Mouse (Mus musculus) liver, embryonic 15.5 days (tissue): ENCODE measurements around the gene Slc45a2. TPM values are rescaled to one million over a fixed set of nuclear protein-coding genes. Genes with fewer than 3 reads are reported as not detected.
"Not testable (repeated sequence)": the region's sequence is repeated elsewhere in the genome, so short reads cannot be mapped to it uniquely, and the experiment has no call there.

ENCODE experiments used
- ATAC-seq: fragments of 200-750 bp; cut with Nextera tagmentation; 2 replicates; pipeline ENCODE4 v1.8.0; 2017; ENCODE audit warnings: moderate number of reproducible peaks, mild to moderate bottlenecking, moderate library complexity; ENCODE audit not compliant: insufficient read depth
- H3K27ac ChIP-seq: fragments of 300-500 bp; sonication (generic); replicated peaks from 2 replicates; pipeline ENCODE4 v1.5.1; 2015; ENCODE audit warnings: mild to moderate bottlenecking, inconsistent platforms
- H3K27me3 ChIP-seq: fragments of 300-500 bp; sonication (generic); 2 replicates; pipeline ENCODE4 v1.6.1; 2015; ENCODE audit warnings: mild to moderate bottlenecking, inconsistent platforms
- H3K36me3 ChIP-seq: fragments of 300-500 bp; sonication (generic); replicated peaks from 2 replicates; pipeline ENCODE4 v1.6.1; 2015; ENCODE audit warnings: moderate library complexity, mild to moderate bottlenecking, inconsistent platforms
- H3K4me1 ChIP-seq: fragments of 300-500 bp; sonication (generic); replicated peaks from 2 replicates; pipeline ENCODE4 v1.6.1; 2015; ENCODE audit warnings: inconsistent platforms
- H3K4me2 ChIP-seq: fragments of 300-500 bp; sonication (generic); 2 replicates; pipeline ENCODE4 v1.6.1; 2015; ENCODE audit warnings: moderate library complexity, mild to moderate bottlenecking, inconsistent platforms
- H3K4me3 ChIP-seq: fragments of 300-500 bp; sonication (generic); replicated peaks from 2 replicates; pipeline ENCODE4 v1.5.1; 2015; ENCODE audit warnings: mild to moderate bottlenecking, inconsistent platforms
- H3K9ac ChIP-seq: fragments of 300-500 bp; sonication (generic); 2 replicates; pipeline ENCODE4 v1.6.1; 2015; ENCODE audit warnings: moderate library complexity, mild to moderate bottlenecking, inconsistent platforms
- H3K9me3 ChIP-seq: fragments of 300-500 bp; sonication (generic); replicated peaks from 2 replicates; pipeline ENCODE4 v1.6.1; 2016; ENCODE audit warnings: inconsistent platforms
- WGBS: fragments of 180-500 bp; shearing (Covaris S2); methylation state at CpG from one replicate; pipeline ENCODE4 v1.1.7; 2015; ENCODE audit warnings: mixed read lengths; ENCODE audit not compliant: insufficient replicate concordance; 5-methylcytosine and 5-hydroxymethylcytosine counted together
- polyA plus RNA-seq: library from polyadenylated mRNA; unstranded; fragments of >200 nt; fragmentation: Nextera tagmentation; extraction: Ambion mirVana; gene quantifications from 2 replicates; pipeline ENCODE4 v1.2.1, GENCODE M21; 2015

Slc45a2 gene
- polyA plus RNA-seq, 1 experiment from 2014 or later, result 0.02 TPM

DNA sequence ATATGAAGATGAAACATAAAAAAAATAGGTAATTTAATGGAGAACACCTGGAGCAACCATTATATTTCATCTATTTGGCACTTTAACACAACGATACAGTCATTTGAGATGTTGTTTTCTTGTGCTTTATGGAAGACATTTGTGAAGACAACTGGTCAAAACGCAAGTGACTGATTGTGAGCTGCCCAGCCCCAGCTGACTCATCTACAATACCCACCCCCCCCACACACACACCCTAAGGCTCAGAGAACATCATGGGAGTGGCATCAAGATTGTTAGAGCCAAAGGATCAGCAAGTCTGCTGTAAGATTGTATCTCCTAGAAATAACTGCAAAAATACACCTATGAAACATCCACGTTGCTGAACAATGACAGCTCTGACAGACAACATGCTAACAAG lies 31.1 kb upstream of the Slc45a2 start:
- ATAC-seq, result no peak
- H3K9me3 ChIP-seq, result no peaks in the 10 kb centered on the region
- no peak overlapping the region for H3K27ac ChIP-seq
- H3K4me1 ChIP-seq, result no peaks in the 10 kb centered on the region
- no peak overlapping the region for H3K4me2 ChIP-seq
- 57% methylated on average over 3 of the region's 3 CpGs for WGBS
- H3K36me3 ChIP-seq, result no peaks in the 10 kb centered on the region
- H3K4me3 ChIP-seq, result no peak overlapping the region
- no peaks in the 10 kb centered on the region for H3K27me3 ChIP-seq
- H3K9ac ChIP-seq, result no peak overlapping the region

DNA sequence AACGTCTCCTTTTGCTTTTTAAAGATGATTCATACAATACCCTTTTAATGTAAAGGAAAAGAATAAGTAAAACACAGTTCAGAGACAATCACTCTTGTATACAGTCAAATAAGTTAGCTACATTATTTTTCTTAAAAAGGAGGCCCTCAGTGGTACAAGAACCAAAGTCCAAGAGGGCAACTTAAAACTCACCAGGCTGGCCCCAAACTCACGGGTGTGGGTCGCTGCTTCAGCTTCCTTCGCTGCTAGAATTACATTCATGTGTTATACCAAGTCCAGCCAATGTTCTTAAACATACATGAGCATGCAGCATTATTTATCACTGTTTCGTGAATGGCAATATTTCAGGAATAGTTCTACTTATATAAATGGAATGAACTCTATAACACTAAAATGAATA lies 29.7 kb upstream of the Slc45a2 start:
- Histone ChIP-seq H3K36me3 (no peaks in the 10 kb centered on the region), H3K4me3 (no peak overlapping the region), H3K27me3 (no peaks in the 10 kb centered on the region), H3K27ac (no peak overlapping the region), H3K4me2 (no peak overlapping the region), H3K9ac (no peak overlapping the region), H3K4me1 (no peaks in the 10 kb centered on the region), H3K9me3 (no peaks in the 10 kb centered on the region)
- no peak for ATAC-seq
- 49% methylated on average over 5 of the region's 5 CpGs for WGBS

DNA sequence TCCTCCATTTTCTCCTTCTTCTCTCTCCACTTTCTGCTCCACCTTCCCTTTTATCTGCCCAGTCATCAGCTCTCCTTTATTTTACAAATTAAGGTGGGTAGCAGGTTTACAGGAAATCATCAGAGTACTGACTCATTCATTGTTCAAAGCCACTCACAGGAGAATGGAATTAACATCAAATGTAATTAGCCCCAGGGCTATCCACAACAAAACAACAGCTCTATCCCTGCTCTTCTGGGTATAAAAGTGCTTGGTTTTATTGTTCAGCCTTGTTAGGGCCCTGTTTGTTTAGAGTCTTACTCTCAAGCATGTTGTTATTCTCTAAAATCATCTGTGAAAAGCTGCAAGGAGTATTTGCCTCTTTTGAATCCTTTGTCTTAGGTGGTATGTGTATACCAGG lies 23.4 kb upstream of the Slc45a2 start:
- H3K9me3 ChIP-seq, result no peaks in the 10 kb centered on the region
- no peaks in the 10 kb centered on the region for H3K36me3 ChIP-seq
- H3K4me2 ChIP-seq, result no peak overlapping the region
- no peak for ATAC-seq
- no peak overlapping the region for H3K4me3 ChIP-seq
- no peak overlapping the region for H3K27ac ChIP-seq
- no peaks in the 10 kb centered on the region for H3K27me3 ChIP-seq
- peaks cover 14% of the 10 kb centered on the region; the same call in 1 of the 2 replicates for H3K4me1 ChIP-seq
- H3K9ac ChIP-seq, result no peak overlapping the region

DNA sequence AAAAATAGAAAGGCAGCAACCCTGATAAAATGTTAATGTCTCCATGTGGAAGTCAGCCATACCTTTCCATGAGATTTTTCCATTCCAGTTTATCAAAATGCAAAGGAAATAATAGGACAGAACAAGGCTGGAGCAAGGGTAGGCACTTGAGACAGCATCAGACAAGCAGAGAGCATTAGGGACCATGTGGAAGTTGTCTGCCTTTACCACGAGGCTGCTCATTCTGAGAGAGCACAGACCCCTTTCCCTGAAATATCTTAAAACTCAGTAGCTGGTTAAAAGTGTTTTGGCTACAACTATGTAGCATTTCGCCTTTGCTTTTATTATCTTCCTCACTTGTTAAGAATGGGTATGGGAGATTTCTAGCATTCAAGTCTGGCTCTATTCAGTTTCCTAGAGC lies 19.8 kb upstream of the Slc45a2 start:
- H3K4me1 ChIP-seq, result peaks cover 18% of the 10 kb centered on the region; the same call in 1 of the 2 replicates
- WGBS, result 32% methylated on average over 2 of the region's 2 CpGs
- no peak for ATAC-seq
- H3K27ac ChIP-seq, result peak overlapping the region; percentile 60; the same call in 1 of the 2 replicates
- H3K36me3 ChIP-seq, result no peaks in the 10 kb centered on the region
- H3K4me2 ChIP-seq, result peak overlapping the region; percentile 84
- H3K9me3 ChIP-seq, result no peaks in the 10 kb centered on the region
- H3K9ac ChIP-seq, result no peak overlapping the region
- H3K27me3 ChIP-seq, result no peaks in the 10 kb centered on the region
- H3K4me3 ChIP-seq, result 0 out of 2 replicates have a peak overlapping the region, but pooled peaks have one; percentile 69

DNA sequence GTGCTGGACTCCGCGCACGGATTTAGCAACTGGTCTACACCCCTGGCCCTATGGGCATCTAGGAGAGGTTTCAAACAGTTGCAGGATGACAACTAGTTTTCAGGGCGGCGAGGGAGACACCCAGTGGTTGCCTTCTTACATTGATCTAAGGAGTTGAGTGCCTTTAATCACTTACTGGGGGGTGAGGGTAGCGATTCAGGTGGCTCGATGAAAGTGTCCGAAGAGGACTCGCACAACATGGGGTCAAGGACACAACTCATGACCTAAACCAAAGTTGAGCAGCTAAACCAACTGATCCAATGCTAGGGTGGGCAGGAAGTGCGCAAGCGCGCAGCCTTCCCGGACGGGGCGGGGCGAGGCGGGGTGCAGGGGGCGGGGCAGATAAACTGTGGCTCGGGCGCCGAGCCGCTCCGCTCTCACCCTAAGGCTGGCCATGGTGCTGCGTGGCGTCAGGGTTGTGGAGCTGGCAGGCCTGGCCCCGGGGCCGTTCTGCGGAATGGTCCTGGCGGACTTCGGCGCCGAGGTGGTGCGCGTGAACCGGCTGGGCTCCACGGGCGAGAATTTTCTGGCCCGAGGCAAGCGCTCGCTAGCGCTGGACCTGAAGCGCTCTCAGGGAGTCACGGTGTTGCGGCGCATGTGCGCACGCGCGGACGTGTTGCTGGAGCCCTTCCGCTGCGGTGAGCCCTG lies 19.0 kb upstream of the Slc45a2 start, which contains the start of gene Amacr:
Amacr (plus strand) TSS at position 380 of the 687 bp plus-strand sequence.
- Histone ChIP-seq H3K9ac (peak within 1 kb of the TSS; percentile 66), H3K4me3 (peak within 1 kb of the TSS; percentile 69), H3K9me3 (no peaks in the 10 kb centered on the region), H3K4me1 (peaks cover 23% of the 10 kb centered on the region; the same call in 1 of the 2 replicates), H3K36me3 (no peaks in the 10 kb centered on the region), H3K27me3 (no peaks in the 10 kb centered on the region), H3K4me2 (peak within 1 kb of the TSS; percentile 84), H3K27ac (peak within 1 kb of the TSS; percentile 79)
- peak; percentile 96 for ATAC-seq
- under 1% methylated on average over 52 of the region's 52 CpGs for WGBS

DNA sequence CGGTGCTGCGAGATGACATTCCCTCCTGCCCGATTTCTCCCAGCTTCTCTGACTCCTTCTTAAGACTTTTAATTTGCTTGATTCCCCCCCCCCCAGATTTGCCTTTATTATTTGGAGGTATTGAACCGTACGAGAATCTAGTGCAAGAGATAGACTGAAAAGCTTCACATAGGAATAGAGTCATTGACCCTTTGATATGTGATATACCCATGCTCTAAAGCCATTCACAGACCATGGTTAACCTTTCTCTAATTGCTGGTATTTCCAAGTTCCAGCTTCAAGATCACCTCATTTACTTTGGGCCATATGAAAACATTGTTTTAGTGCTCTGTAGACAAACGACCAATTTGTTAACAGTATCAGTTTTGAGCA lies 18.5 kb upstream of the Slc45a2 start:
- Histone ChIP-seq H3K27ac (peak overlapping the region; percentile 79), H3K4me2 (peak overlapping the region; percentile 84), H3K36me3 (no peaks in the 10 kb centered on the region), H3K9me3 (no peaks in the 10 kb centered on the region), H3K27me3 (no peaks in the 10 kb centered on the region), H3K9ac (peak overlapping the region; percentile 66), H3K4me1 (peaks cover 26% of the 10 kb centered on the region; the same call in 1 of the 2 replicates), H3K4me3 (peak overlapping the region; percentile 69)
- ATAC-seq, result no peak
- 6% methylated on average over 6 of the region's 6 CpGs for WGBS

DNA sequence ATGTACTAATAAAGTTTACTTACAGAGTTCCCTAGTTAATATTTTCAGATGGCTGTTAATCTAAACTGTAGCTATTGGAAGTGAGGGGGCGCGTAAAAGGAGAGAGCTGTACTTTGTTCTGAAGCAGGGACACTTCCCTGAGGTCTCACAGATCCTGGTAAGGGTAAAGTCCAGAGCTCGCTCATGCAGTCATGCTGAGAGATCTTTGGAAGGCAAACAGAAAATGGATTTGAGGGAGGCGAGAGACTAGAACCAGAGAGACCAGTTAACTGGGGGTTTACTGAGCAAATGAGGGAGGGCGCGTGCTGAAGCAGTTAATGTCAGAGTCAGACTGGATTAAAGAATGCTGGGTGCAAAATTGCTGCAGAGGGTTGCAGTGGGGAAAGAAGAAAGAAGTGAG lies 14.8 kb upstream of the Slc45a2 start:
- peaks cover 27% of the 10 kb centered on the region; the same call in 1 of the 2 replicates for H3K4me1 ChIP-seq
- no peaks in the 10 kb centered on the region for H3K9me3 ChIP-seq
- whole genome bisulfite sequencing, result 65% methylated on average over 6 of the region's 6 CpGs
- no peak for ATAC-seq
- H3K4me2 ChIP-seq, result no peak overlapping the region
- no peaks in the 10 kb centered on the region for H3K27me3 ChIP-seq
- no peak overlapping the region for H3K9ac ChIP-seq
- H3K36me3 ChIP-seq, result 0 out of 2 replicates have a peak, but pooled peaks cover 5% of the 10 kb centered on the region
- peak overlapping the region; percentile 69 for H3K27ac ChIP-seq
- no peak overlapping the region for H3K4me3 ChIP-seq

DNA sequence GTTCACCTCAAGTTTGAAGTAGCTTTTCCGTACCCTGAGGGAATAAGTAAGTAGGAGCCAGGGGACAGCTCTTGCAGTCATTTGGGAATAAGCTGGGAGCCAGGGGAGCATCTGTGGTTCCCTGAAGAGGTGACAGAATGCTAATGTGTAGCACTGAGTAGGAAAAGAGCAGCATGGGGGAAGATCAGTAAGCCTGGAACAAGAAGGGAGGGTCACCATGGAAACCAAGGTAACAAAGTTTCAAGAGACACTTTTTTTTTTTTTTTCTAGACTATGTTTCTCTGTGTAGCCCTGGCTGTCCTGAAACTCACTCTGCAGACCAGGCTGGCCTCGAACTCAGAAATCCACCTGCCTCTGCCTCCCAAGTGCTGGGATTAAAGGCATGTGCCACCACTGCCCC lies 14.0 kb upstream of the Slc45a2 start:
- WGBS, result 55% methylated on average over 2 of the region's 2 CpGs
- not testable (repeated sequence) for H3K27me3 ChIP-seq, H3K36me3 ChIP-seq, H3K9me3 ChIP-seq, H3K9ac ChIP-seq, H3K4me2 ChIP-seq, ATAC-seq, H3K4me3 ChIP-seq
- Histone ChIP-seq H3K4me1 (peaks cover 20% of the 10 kb centered on the region; the same call in 1 of the 2 replicates), H3K27ac (peak overlapping the region; percentile 69; the same call in 1 of the 2 replicates)

DNA sequence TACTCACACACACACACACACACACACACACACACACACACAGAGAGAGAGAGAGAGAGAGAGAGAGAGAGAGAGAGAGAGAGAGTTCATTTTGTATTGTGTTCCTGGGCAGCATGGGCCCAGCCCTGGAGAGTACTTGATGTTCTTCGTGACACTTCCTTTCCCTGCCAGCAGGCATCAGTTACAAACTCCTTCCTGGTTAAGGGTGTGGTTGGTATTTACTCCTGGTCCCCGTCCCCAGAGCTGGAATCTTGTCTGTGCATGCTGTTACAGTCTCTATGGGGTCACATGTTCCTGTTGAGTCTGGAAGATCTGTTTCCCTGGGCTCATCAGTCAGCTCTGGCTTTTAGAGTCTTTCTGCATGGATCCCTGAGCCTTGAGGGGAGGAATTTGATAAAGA lies 10.1 kb upstream of the Slc45a2 start:
- WGBS, result 25% methylated on average over 2 of the region's 2 CpGs
- no peak for ATAC-seq
- H3K4me2 ChIP-seq, result no peak overlapping the region
- peaks cover 11% of the 10 kb centered on the region; the same call in 1 of the 2 replicates for H3K4me1 ChIP-seq
- no peaks in the 10 kb centered on the region for H3K9me3 ChIP-seq
- H3K9ac ChIP-seq, result no peak overlapping the region
- no peak overlapping the region for H3K4me3 ChIP-seq
- no peak overlapping the region for H3K27ac ChIP-seq
- no peaks in the 10 kb centered on the region for H3K27me3 ChIP-seq
- peaks cover 10% of the 10 kb centered on the region; the same call in 1 of the 2 replicates for H3K36me3 ChIP-seq

DNA sequence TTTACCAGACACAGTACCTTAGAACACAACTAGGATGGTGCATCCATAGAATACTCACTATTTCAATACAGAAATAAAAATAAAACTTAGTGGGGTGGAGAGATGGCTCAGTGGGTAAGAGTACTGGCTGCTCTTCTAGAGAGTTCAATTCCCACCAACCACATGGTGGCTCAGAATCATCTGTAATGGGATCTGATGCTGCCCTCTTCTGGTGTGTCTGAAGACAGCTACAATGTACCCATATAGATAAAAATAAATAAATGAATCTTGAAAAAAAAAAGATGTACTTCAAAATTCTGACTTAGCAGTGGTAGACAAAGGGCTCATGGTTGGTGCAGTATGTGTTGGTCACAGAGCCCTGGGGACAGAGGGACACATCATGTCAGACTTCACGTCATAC lies 9.0 kb upstream of the Slc45a2 start:
- no peaks in the 10 kb centered on the region for H3K9me3 ChIP-seq
- no peak overlapping the region for H3K9ac ChIP-seq
- ATAC-seq, result no peak
- no peak overlapping the region for H3K4me2 ChIP-seq
- H3K4me3 ChIP-seq, result no peak overlapping the region
- peaks cover 10% of the 10 kb centered on the region; the same call in 1 of the 2 replicates for H3K36me3 ChIP-seq
- no peaks in the 10 kb centered on the region for H3K27me3 ChIP-seq
- 70% methylated on average over 1 of the region's 1 CpGs for WGBS
- no peak overlapping the region for H3K27ac ChIP-seq
- H3K4me1 ChIP-seq, result 0 out of 2 replicates have a peak, but pooled peaks cover 6% of the 10 kb centered on the region

DNA sequence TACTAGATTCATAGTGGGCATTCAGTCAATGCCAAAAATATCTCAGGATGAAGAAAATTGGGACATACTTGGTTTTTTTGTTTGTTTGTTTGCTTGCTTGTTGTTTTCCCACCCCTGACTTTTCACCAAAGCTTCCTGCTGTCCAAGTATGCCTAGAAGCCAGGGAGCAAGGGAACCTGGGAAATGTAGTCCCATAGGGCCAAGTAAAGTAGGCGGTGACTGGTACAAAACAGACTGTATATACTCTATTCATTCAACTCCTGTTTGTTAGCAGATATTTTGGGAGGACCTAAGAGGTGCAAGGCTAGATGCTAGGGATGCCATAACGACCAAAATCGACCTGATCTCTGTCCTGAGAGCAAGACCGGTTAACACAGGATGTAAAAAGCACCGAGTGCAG lies 689 bp upstream of the Slc45a2 start:
- H3K36me3 ChIP-seq, result peaks cover 4% of the 10 kb centered on the region; the same call in 1 of the 2 replicates
- no peak for ATAC-seq
- H3K4me2 ChIP-seq, result no peak overlapping the region
- no peak overlapping the region for H3K9ac ChIP-seq
- 42% methylated on average over 5 of the region's 5 CpGs for WGBS
- no peak overlapping the region for H3K27ac ChIP-seq
- H3K4me3 ChIP-seq, result no peak overlapping the region
- H3K27me3 ChIP-seq, result no peaks in the 10 kb centered on the region
- no peaks in the 10 kb centered on the region for H3K4me1 ChIP-seq
- H3K9me3 ChIP-seq, result no peaks in the 10 kb centered on the region
